Mouse (Mus musculus) heart, postnatal 0 days (tissue): ENCODE measurements around the gene Hk1.

Source experiments
- CTCF ChIP-seq: IDR thresholded peaks from 2 replicates; pipeline ENCODE4 v1.5.1; 2016; ENCODE audit warnings: antibody characterized with exemption, control low read depth, low read depth
- EP300 ChIP-seq: IDR thresholded peaks from 2 replicates; pipeline ENCODE4 v1.6.1; 2016; ENCODE audit warnings: antibody characterized with exemption, low read depth

GRCm38 (mm10) chr10:62331296-62331695 is 48.4 kb downstream of the Hk1 start:
- no peak for TF ChIP-seq EP300
- TF ChIP-seq CTCF: no peak
